ENCODE assay signal across 16 mouse cellular contexts in the genomic region with DNA sequence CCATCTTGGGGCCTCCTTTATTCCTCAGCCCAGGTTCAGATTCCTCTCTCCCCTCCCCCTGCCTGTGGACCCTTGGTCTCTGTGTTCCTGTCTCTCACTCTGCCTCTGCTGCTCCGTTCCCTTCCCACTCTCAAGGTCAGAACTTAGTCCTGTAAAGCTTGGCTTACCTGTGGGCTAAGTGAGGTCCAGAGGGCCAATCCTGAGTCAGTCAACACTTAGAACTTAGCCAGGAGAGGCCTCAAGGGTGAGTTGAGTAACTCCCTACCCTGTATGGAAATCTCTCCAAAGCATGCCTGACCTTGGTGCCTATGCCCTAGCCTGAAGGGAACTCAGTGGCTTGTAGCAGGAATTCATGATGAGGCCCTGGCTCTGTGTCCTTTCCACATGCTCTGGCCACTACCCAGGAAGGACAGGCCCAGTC. TPM values are rescaled to one million over a fixed set of nuclear protein-coding genes. Genes with fewer than 3 reads are reported as not detected.
DNase-seq lines count a peak whose midpoint lies in the region; ATAC-seq and TF ChIP-seq lines count a peak whose summit lies in the region.
"Had no signal": no experiment of that assay in that cellular context is flagged by ENCODE, and none has a peak within 500 bp of the region (broad histone marks: within the 10 kb centered on the region; RNA-seq: fewer than 3 reads in every experiment).

No protein-coding gene starts in this region.

- H3K9ac ChIP-seq in lung, postnatal 0 days (replicated peaks; ENCODE audit: low read depth), result no peak overlapping the region
- H3K9ac ChIP-seq: liver, embryonic 12.5 days; neural tube, embryonic 15.5 days had no signal

- no peak overlapping the region for H3K4me2 ChIP-seq in lung, postnatal 0 days (replicated peaks; ENCODE audit: low read depth, low read length)
- H3K4me2 ChIP-seq: heart, embryonic 11.5 days; liver, embryonic 12.5 days; neural tube, embryonic 15.5 days had no signal

- peaks cover 3% of the 10 kb centered on the region for H3K4me1 ChIP-seq in brown adipose tissue, adult 24 weeks (ENCODE audit: control insufficient read depth, insufficient read depth, insufficient read length, low read length)
- no peaks in the 10 kb centered on the region; the same call in 1 of the 2 replicates for H3K4me1 ChIP-seq in lung, postnatal 0 days (ENCODE audit: insufficient read depth, low read depth, low read length)
- H3K4me1 ChIP-seq: liver, embryonic 12.5 days; neural tube, embryonic 15.5 days had no signal

- 45% methylated on average over 1 of the region's 1 CpGs for WGBS in lung, postnatal 0 days

- H3K4me3 ChIP-seq in brown adipose tissue, adult 24 weeks (ENCODE audit: insufficient read depth, low read depth, low read length), result no peak overlapping the region
- no peak overlapping the region for H3K4me3 ChIP-seq in lung, postnatal 0 days (ENCODE audit: low read depth, low read length)
- H3K4me3 ChIP-seq: erythroblast, embryonic 14.5 days; liver, embryonic 12.5 days; neural tube, embryonic 15.5 days had no signal

- H3K36me3 ChIP-seq in lung, postnatal 0 days (ENCODE audit: insufficient read depth, low read length), result no peaks in the 10 kb centered on the region
- H3K36me3 ChIP-seq: liver, embryonic 12.5 days; neural tube, embryonic 15.5 days had no signal

- H3K27me3 ChIP-seq in lung, postnatal 0 days (replicated peaks; ENCODE audit: insufficient read depth, low read length), result no peaks in the 10 kb centered on the region
- H3K27me3 ChIP-seq: liver, embryonic 12.5 days; neural tube, embryonic 15.5 days had no signal

- no peak for TF ChIP-seq CTCF in lung, postnatal 0 days (IDR thresholded peaks at IDR 0.05)

- H3K9me3 ChIP-seq in lung, postnatal 0 days (ENCODE audit: low read length), result no peaks in the 10 kb centered on the region
- H3K9me3 ChIP-seq: liver, embryonic 12.5 days; neural tube, embryonic 15.5 days had no signal

- intact Hi-C loops in heart, postnatal 10 days (cut with DNase I), result no loop called here

- DNase-seq in adrenal gland, adult 2 months, result peak; percentile 35
- no peak for DNase-seq in adrenal gland, postnatal 4 days (ENCODE audit: low spot score in 2 of 2)
- peak; percentile 15 to 22 for DNase-seq in heart, postnatal 10 days
- no peak for DNase-seq in heart, adult 8-10 months (ENCODE audit: low spot score)
- peak; percentile 88 for DNase-seq in lung, postnatal 0 days (ENCODE audit: low spot score)
- DNase-seq in embryo, embryonic 10 days (ENCODE audit: low spot score), result no peak
- DNase-seq in cerebellum, adult 9-11 months, result no peak
- DNase-seq: cerebellum, adult 18-20 months; right cerebral cortex, adult 18-20 months had no signal

- peak overlapping the region; percentile 69 for H3K27ac ChIP-seq in brown adipose tissue, adult 24 weeks (replicated peaks; ENCODE audit: low read depth, low read length)
- peak overlapping the region; percentile 43; the same call in 1 of the 2 replicates for H3K27ac ChIP-seq in lung, postnatal 0 days (ENCODE audit: low read length)
- H3K27ac ChIP-seq: liver, embryonic 12.5 days; neural tube, embryonic 15.5 days had no signal

- ATAC-seq in lung, postnatal 0 days, result peak; percentile 97
- ATAC-seq: liver, embryonic 12.5 days had no signal

- peak; percentile 22; the same call in 1 of the 2 replicates for TF ChIP-seq EP300 in lung, postnatal 0 days (IDR thresholded peaks at IDR 0.05)

RNA-seq across cellular contexts. Expression of a gene that starts 6.2 kb away (rescaled TPM):
- under 1 TPM; 0.35 TPM for total RNA-seq in adrenal gland, adult 2 months (2021)
- 0.70 and 0.91 TPM in 2 replicates for polyA plus RNA-seq in adrenal gland, adult 2 months (2012; rRNA removed)
- total RNA-seq in adrenal gland, postnatal 4 days (2021), result 1 to 10 TPM; 4.6 to 5.9 TPM
- total RNA-seq in heart, postnatal 10 days (2021), result 1 to 10 TPM; 2.4 TPM
- total RNA-seq in heart, adult 8-10 months (2022), result under 1 TPM; 0.08 to 0.37 (median 0.14) TPM
- not detected in 2 replicates for polyA plus RNA-seq in brown adipose tissue, adult 24 weeks (2012; ENCODE audit: insufficient read depth, insufficient read length, missing spikeins)
- polyA plus RNA-seq in lung, postnatal 0 days (2015; fragmentation: Nextera tagmentation; extraction: Ambion mirVana), result 2.4 and 2.5 TPM in 2 replicates

RNA-seq across cellular contexts. Expression of a gene that starts 15.9 kb away (rescaled TPM):
- total RNA-seq in adrenal gland, adult 2 months (2021), result 10 to 100 TPM in 1 of 2 experiments, 1 to 10 TPM in 1; 4.4 to 10.9 TPM
- 2.3 and 2.9 TPM in 2 replicates for polyA plus RNA-seq in adrenal gland, adult 2 months (2012; rRNA removed)
- 1 to 10 TPM; 1.8 to 2.7 TPM for total RNA-seq in adrenal gland, postnatal 4 days (2021)
- total RNA-seq in heart, postnatal 10 days (2021), result 1 to 10 TPM; 7.4 to 8.1 TPM
- total RNA-seq in heart, adult 8-10 months (2022), result 10 to 100 TPM; 14.2 to 19.7 (median 16.6) TPM
- polyA plus RNA-seq in brown adipose tissue, adult 24 weeks (2012; ENCODE audit: insufficient read depth, insufficient read length, missing spikeins), result 53.6 and 85.8 TPM in 2 replicates
- 1.4 and 2.2 TPM in 2 replicates for polyA plus RNA-seq in lung, postnatal 0 days (2015; fragmentation: Nextera tagmentation; extraction: Ambion mirVana)
- total RNA-seq: megakaryocyte-erythroid progenitor cell, adult 5-6 weeks had no signal
- polyA plus RNA-seq: erythroblast, embryonic 14.5 days; intestine, embryonic 14.5 days had no signal

RNA-seq across cellular contexts. Expression of a gene that starts 32.6 kb away (rescaled TPM):
- total RNA-seq in adrenal gland, adult 2 months (2021), result 10 to 100 TPM; 86.1 to 88.7 TPM
- polyA plus RNA-seq in adrenal gland, adult 2 months (2012; rRNA removed), result 91.0 and 117 TPM in 2 replicates
- 10 to 100 TPM; 60.5 to 72.1 TPM for total RNA-seq in adrenal gland, postnatal 4 days (2021)
- total RNA-seq in heart, postnatal 10 days (2021), result 10 to 100 TPM; 71.4 to 82.7 TPM
- 10 to 100 TPM; 80.9 to 93.8 (median 89.9) TPM for total RNA-seq in heart, adult 8-10 months (2022)
- 183 and 237 TPM in 2 replicates for polyA plus RNA-seq in brown adipose tissue, adult 24 weeks (2012; ENCODE audit: insufficient read depth, insufficient read length, missing spikeins)
- polyA plus RNA-seq in lung, postnatal 0 days (2015; fragmentation: Nextera tagmentation; extraction: Ambion mirVana), result 160 and 177 TPM in 2 replicates

RNA-seq across cellular contexts. Expression of a gene that starts 32.6 kb away (rescaled TPM):
- 10 to 100 TPM; 71.0 to 87.8 TPM for total RNA-seq in adrenal gland, adult 2 months (2021)
- 71.0 and 77.0 TPM in 2 replicates for polyA plus RNA-seq in adrenal gland, adult 2 months (2012; rRNA removed)
- total RNA-seq in adrenal gland, postnatal 4 days (2021), result 10 to 100 TPM; 74.0 to 82.4 TPM
- total RNA-seq in heart, postnatal 10 days (2021), result 100 to 1,000 TPM in 1 of 2 experiments, 10 to 100 TPM in 1; 89.1 to 105 TPM
- total RNA-seq in heart, adult 8-10 months (2022), result 10 to 100 TPM; 36.7 to 52.6 (median 46.8) TPM
- polyA plus RNA-seq in brown adipose tissue, adult 24 weeks (2012; ENCODE audit: insufficient read depth, insufficient read length, missing spikeins), result 70.9 and 105 TPM in 2 replicates
- polyA plus RNA-seq in lung, postnatal 0 days (2015; fragmentation: Nextera tagmentation; extraction: Ambion mirVana), result 373 and 379 TPM in 2 replicates

RNA-seq across cellular contexts. Expression of a gene that starts 53.9 kb away (rescaled TPM):
- total RNA-seq in adrenal gland, adult 2 months (2021), result under 1 TPM; 0.23 to 0.79 TPM
- 0.39 and 0.54 TPM in 2 replicates for polyA plus RNA-seq in adrenal gland, adult 2 months (2012; rRNA removed)
- under 1 TPM; 0.42 to 0.45 TPM for total RNA-seq in adrenal gland, postnatal 4 days (2021)
- total RNA-seq in heart, postnatal 10 days (2021), result under 1 TPM in 1 of 2 experiments, not detected in 1; 0.07 TPM
- under 1 TPM in 2 of 4 experiments, not detected in 2; 0.22 to 0.38 TPM for total RNA-seq in heart, adult 8-10 months (2022)
- 1.8 and 2.4 TPM in 2 replicates for polyA plus RNA-seq in brown adipose tissue, adult 24 weeks (2012; ENCODE audit: insufficient read depth, insufficient read length, missing spikeins)
- polyA plus RNA-seq in lung, postnatal 0 days (2015; fragmentation: Nextera tagmentation; extraction: Ambion mirVana), result 0.23 and 0.30 TPM in 2 replicates
- polyA plus RNA-seq: erythroblast, embryonic 14.5 days had no signal

Comparison
In these comparisons a context has a peak if more than half of its experiments do, and no peak if none do; other contexts are left out.
1. DNase-seq: peak in adrenal gland, adult 2 months (single experiment), heart, postnatal 10 days (2 of 2) and lung, postnatal 0 days (single experiment); none in adrenal gland, postnatal 4 days (0 of 2), heart, adult 8-10 months (single experiment), embryo, embryonic 10 days (single experiment) and cerebellum, adult 9-11 months (single experiment).